Mouse (Mus musculus) small intestine, adult 2 months (tissue): ENCODE measurements at regions not wholly inside any gene's neighbourhood (a gene's known extent, or its start where the extent isn't known, plus 50 kb on each side); places are given as distances from the start of the nearest gene placed in this dataset.

Source experiments
- CTCF ChIP-seq: fragments of 200-500 bp; IDR thresholded peaks from 2 replicates; pipeline ENCODE4 v1.5.1; 2012; ENCODE audit warnings: low read depth, mild to moderate bottlenecking, control low read depth, inconsistent platforms, low read length, moderate library complexity, mixed read lengths; ENCODE audit not compliant: insufficient replicate concordance, insufficient read length; ENCODE audit errors: extremely low read depth
- POLR2A ChIP-seq: fragments of 200-500 bp; IDR thresholded peaks from 2 replicates; pipeline ENCODE4 v1.6.1; 2012; ENCODE audit warnings: low read depth, mild to moderate bottlenecking, control low read depth, inconsistent platforms, low read length, moderate library complexity

- no peak for TF ChIP-seq CTCF
- TF ChIP-seq POLR2A: no peak
Observed at GRCm38 (mm10) chr13:28563585-28563984, 306.3 kb downstream of the Gm11361 start.
